Mouse (Mus musculus): ENCODE measurements around the gene Csk.

- TF ChIP-seq CTCF (IDR thresholded peaks at IDR 0.05; ENCODE audit: borderline replicate concordance, extremely low read depth, insufficient read depth, insufficient read length) (no peak), POLR2A (IDR thresholded peaks at IDR 0.05; ENCODE audit: borderline replicate concordance, extremely low read depth, insufficient read depth, insufficient read length, poor library complexity, severe bottlenecking) (no peak)
These were observed 13.0 kb downstream of the Csk start for GRCm38 (mm10) chr9:57640384-57640783.

Data from brain, embryonic 14.5 days (tissue).